Mouse (Mus musculus) hindbrain, postnatal 0 days (tissue): ENCODE data around the gene B4galt5. TPM values are rescaled to one million over a fixed set of nuclear protein-coding genes. Genes with fewer than 3 reads are reported as not detected.
A peak's percentile ranks its signal among the peaks of the same experiment; 100 is the strongest.

ENCODE experiments used
- ATAC-seq: fragments of 200-750 bp; cut with Nextera tagmentation; 2 replicates; pipeline ENCODE4 v1.8.0; 2017; ENCODE audit warnings: mild to moderate bottlenecking, moderate TSS enrichment, moderate library complexity
- DNase-seq: peaks from one replicate; pipeline ENCODE4 v3.0.0-alpha.2; 2015; ENCODE audit warnings: low spot score
- H3K27ac ChIP-seq: fragments of 300-500 bp; sonication (generic); 2 replicates; pipeline ENCODE4 v1.5.1; 2014; ENCODE audit warnings: mild to moderate bottlenecking
- H3K27me3 ChIP-seq: fragments of 300-500 bp; sonication (generic); 2 replicates; pipeline ENCODE4 v1.6.1; 2014; ENCODE audit warnings: low read length, mixed read lengths; ENCODE audit not compliant: insufficient read depth
- H3K36me3 ChIP-seq: fragments of 300-500 bp; sonication (generic); 2 replicates; pipeline ENCODE4 v1.6.1; 2014; ENCODE audit warnings: low read length, mixed read lengths; ENCODE audit not compliant: insufficient read depth
- H3K4me1 ChIP-seq: fragments of 300-500 bp; sonication (generic); 2 replicates; pipeline ENCODE4 v1.6.1; 2014; ENCODE audit warnings: antibody characterized with exemption, low read length, mixed read lengths; ENCODE audit not compliant: insufficient read depth
- H3K4me2 ChIP-seq: fragments of 300-500 bp; sonication (generic); 2 replicates; pipeline ENCODE4 v1.6.1; 2014; ENCODE audit warnings: low read depth, mild to moderate bottlenecking, low read length, moderate library complexity, mixed read lengths
- H3K4me3 ChIP-seq: fragments of 300-500 bp; sonication (generic); 2 replicates; pipeline ENCODE4 v1.5.1; 2014; ENCODE audit warnings: low read length
- H3K9ac ChIP-seq: fragments of 300-500 bp; sonication (generic); replicated peaks from 2 replicates; pipeline ENCODE4 v1.6.1; 2014; ENCODE audit warnings: mild to moderate bottlenecking, low read length, moderate library complexity, mixed read lengths
- H3K9me3 ChIP-seq: fragments of 300-500 bp; sonication (generic); 2 replicates; pipeline ENCODE4 v1.6.1; 2016; ENCODE audit warnings: low read length, mixed read lengths
- CTCF ChIP-seq: IDR thresholded peaks from 2 replicates; pipeline ENCODE4 v1.5.1; 2016; ENCODE audit warnings: antibody characterized with exemption, control low read depth, low read depth
- WGBS: fragments of 180-500 bp; shearing (Covaris S2); extraction: QIAGEN DNeasy Blood & Tissue Kit; methylation state at CpG from one replicate; pipeline ENCODE4 v1.1.7; 2014; 5-methylcytosine and 5-hydroxymethylcytosine counted together
- polyA plus RNA-seq: library from polyadenylated mRNA; unstranded; fragments of >200 nt; fragmentation: Nextera tagmentation; extraction: Ambion mirVana; gene quantifications from 2 replicates; pipeline ENCODE4 v1.2.1, GENCODE M21; 2015
- total RNA-seq: library from RNA; depleted of rRNA; stranded (reverse); fragments of >200 nt; gene quantifications from 2 replicates; pipeline ENCODE4 v1.2.3, GENCODE M21; 2014

B4galt5 gene
- total and polyA plus RNA-seq, 2 experiments from 2014 or later = 31.5 to 67.5 TPM

DNA sequence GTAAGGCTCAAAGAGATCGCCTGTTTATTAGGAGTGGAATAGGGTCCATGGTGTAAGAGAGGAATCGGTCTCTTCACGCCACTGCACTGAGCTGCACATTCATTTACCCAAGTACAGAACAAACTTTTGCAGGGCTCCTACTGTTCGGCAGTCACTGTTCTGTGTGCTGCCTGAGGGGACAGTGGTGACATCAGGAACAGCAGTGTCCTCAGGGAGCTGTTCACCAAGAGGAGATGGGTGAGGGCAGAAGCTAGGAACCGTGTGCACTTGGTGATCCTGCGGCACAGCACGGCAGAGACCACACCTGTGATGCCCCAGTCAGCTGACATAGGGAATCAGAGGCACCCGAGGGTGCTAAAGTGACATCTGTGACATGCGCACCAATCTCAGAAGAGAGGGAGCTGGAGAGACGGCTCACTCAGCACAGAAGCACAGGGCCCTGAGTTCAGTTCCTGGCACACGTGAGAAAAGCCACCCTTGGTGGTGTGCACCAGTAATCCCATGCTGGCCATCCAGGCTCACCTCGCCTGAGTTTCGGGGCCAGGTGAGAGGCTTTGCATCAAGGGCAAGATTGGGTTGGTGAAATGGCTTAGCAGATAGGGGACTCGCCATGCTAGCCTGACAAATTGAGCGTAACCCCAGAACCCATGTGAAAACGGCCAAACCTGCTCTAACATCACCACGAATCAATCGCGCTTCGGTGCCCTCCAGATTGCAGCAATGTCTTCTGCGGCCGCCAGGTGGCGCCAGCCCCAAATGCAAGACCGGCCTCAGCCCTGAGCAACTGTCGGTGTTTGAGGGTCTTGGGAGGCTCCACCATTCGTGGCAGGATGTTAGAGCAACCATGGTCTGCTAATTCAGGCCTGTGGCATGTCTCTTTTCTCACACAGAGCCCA lies 68.6 kb downstream of the B4galt5 start:
- Histone ChIP-seq H3K27ac (no peak overlapping the region), H3K27me3 (no peaks in the 10 kb centered on the region), H3K9ac (no peak overlapping the region), H3K9me3 (no peaks in the 10 kb centered on the region), H3K4me3 (no peak overlapping the region), H3K36me3 (no peaks in the 10 kb centered on the region), H3K4me2 (no peak overlapping the region), H3K4me1 (no peaks in the 10 kb centered on the region)
- peak; percentile 91 for DNase-seq
- WGBS = 42% methylated on average over 26 of the region's 26 CpGs
- ATAC-seq = peak; percentile 85
- TF ChIP-seq CTCF = peak; percentile 100

DNA sequence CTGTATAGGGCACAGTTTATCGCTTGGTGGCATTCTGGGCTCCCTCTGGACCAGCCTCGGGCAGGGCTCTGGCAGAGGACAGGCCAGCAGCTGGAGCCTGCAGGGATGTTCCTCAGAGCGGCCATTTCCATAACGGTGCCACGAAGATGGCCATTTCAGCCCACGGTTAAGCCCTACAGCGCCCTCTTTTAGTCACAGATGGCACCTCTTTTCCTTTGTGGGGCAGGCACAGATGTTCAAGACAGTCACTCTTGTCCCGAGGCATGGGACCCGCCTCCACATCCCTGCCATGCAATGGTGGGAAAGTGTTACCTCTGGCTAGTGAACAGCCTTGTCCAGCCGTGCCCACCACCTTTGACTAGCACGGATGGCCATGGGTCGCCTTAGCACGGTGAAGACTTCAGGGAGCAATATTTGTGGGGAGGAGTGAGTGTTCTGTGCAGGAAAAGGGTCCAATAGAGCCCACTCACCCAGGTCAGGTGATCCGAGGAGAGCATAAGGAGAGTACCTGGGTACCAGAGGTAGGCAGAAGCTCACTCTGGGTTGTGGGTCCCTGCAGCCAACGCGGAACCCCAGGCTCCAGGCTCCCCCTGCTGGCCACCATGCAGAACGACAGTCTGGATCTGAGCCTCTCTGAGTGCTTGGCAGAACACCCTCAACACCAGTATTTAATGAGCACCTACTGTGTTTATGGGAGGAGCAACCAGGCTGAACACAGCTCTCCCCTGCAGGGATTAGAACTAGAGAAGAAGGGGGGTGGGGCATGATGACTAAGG lies 70.0 kb downstream of the B4galt5 start:
- peak; percentile 93 for TF ChIP-seq CTCF
- DNase-seq = peak; percentile 66
- no peak; the same call in 1 of the 2 replicates for ATAC-seq
- Histone ChIP-seq H3K9ac (no peak overlapping the region), H3K9me3 (no peaks in the 10 kb centered on the region), H3K27me3 (no peaks in the 10 kb centered on the region), H3K36me3 (no peaks in the 10 kb centered on the region), H3K4me1 (no peaks in the 10 kb centered on the region), H3K27ac (no peak overlapping the region), H3K4me2 (no peak overlapping the region), H3K4me3 (no peak overlapping the region)
- WGBS = 55% methylated on average over 17 of the region's 17 CpGs

DNA sequence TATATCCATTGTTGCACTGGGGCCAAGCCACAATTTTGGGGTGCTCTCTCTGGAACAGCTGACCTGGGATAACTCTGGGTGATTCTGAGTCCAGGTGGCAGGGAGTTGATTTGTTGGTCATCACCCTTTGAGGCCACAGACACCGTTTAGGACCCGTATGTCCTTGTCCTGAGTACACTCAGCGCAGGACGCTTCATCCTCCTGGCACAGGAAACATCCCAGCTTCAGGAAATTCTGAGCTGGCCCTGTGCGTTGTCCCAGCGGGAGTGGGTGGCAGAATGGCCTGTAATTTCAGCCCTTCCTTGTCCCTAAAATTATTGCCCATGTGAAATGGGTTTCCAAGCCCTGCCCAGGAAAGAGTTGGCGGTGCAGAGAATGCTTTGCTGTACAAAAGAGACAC lies 71.0 kb downstream of the B4galt5 start:
- no peaks in the 10 kb centered on the region for H3K27me3 ChIP-seq
- H3K27ac ChIP-seq = no peak overlapping the region
- H3K9ac ChIP-seq = no peak overlapping the region
- H3K9me3 ChIP-seq = no peaks in the 10 kb centered on the region
- no peak overlapping the region for H3K4me3 ChIP-seq
- ATAC-seq = no peak
- H3K4me2 ChIP-seq = no peak overlapping the region
- H3K36me3 ChIP-seq = no peaks in the 10 kb centered on the region
- H3K4me1 ChIP-seq = no peaks in the 10 kb centered on the region
- no peak for TF ChIP-seq CTCF
- DNase-seq = no peak
- 81% methylated on average over 7 of the region's 7 CpGs for WGBS

DNA sequence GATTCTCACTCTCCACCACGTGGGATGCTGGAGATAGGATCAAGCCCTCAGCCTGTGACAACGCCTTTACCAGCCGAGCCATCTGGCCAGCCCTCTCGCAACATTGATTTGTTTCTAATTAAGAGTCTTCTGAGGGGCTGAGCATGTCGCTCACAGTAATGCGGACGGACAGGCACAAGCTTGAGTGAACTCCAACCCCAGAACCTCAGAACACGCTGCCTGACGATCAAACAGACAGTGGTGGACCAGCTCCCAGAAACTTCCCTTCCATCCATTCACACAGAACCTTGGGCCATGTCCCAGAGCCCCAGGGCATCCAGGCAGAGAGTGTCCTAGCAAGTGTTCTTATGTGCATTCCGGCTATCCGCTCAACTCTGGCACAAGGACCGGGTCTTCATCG lies 72.0 kb downstream of the B4galt5 start:
- no peaks in the 10 kb centered on the region for H3K4me1 ChIP-seq
- no peak for TF ChIP-seq CTCF
- H3K27ac ChIP-seq = no peak overlapping the region
- H3K9ac ChIP-seq = no peak overlapping the region
- H3K4me3 ChIP-seq = no peak overlapping the region
- ATAC-seq (peak; percentile 60), DNase-seq (peak; percentile 70)
- WGBS = 50% methylated on average over 13 of the region's 13 CpGs
- no peaks in the 10 kb centered on the region for H3K27me3 ChIP-seq
- no peak overlapping the region for H3K4me2 ChIP-seq
- H3K36me3 ChIP-seq = no peaks in the 10 kb centered on the region
- no peaks in the 10 kb centered on the region for H3K9me3 ChIP-seq

DNA sequence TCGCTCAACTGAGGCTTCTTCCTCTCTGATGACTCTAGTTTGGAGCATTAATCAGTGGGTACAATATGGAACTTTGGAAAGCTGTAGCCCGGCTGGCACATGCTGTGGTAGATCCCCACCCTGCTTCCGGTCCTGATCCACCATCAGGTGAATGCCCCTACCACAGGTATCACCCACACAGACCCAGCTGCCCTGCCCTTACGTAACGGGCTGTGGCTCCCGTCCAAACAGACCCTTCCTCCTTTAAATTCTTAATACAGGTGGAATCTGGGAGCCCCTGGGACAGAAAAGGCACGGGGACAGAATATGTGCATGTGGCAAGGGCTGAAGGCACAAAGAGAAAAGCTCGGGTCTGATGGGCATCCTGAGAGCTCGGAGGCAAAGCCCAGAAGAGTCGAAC lies 73.1 kb downstream of the B4galt5 start:
- Histone ChIP-seq H3K4me3 (no peak overlapping the region), H3K36me3 (no peaks in the 10 kb centered on the region), H3K9me3 (no peaks in the 10 kb centered on the region), H3K27ac (no peak overlapping the region), H3K4me1 (no peaks in the 10 kb centered on the region), H3K27me3 (no peaks in the 10 kb centered on the region), H3K4me2 (no peak overlapping the region), H3K9ac (no peak overlapping the region)
- TF ChIP-seq CTCF = no peak
- DNase-seq (no peak), ATAC-seq (no peak)
- WGBS = 87% methylated on average over 10 of the region's 10 CpGs

DNA sequence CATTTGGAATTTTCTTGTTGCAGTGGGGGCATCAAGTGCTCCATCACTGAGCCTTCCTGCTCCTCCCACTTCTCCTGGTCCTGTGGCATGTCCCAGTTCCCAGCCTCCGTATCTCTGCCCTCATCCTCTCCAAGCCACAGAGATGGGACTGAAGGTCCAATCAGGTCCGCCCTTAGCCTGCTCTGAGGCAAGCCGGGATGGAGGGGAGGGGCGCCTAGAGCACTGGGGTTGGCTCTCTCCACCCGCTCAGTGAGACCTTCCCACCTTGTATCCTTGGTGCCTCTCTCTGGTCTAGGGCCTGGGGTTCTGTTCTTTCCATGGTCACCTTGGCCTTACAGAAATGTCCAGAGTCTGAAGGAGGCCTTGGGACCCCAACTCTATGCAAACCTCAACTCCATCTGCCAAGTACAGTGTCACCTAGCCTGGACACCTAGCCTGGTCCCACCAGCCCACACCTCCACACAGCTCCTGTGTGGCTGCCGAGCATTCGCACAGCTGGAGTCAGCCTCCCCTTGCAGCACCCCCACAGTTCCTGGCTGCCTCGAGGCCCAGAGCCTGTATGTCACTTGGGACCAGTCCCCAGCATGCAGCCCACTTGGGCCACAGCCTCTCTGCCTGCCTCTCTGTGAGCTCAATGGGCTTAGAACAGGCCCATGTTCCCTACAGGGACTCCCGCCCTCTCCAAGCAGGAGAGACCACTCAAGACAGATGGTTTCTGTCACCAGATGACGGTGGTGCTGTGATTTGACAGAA lies 74.1 kb downstream of the B4galt5 start:
- 57% methylated on average over 10 of the region's 10 CpGs for WGBS
- Histone ChIP-seq H3K4me1 (no peaks in the 10 kb centered on the region), H3K9ac (no peak overlapping the region), H3K27ac (no peak overlapping the region), H3K36me3 (no peaks in the 10 kb centered on the region), H3K4me2 (no peak overlapping the region), H3K9me3 (no peaks in the 10 kb centered on the region), H3K4me3 (no peak overlapping the region), H3K27me3 (no peaks in the 10 kb centered on the region)
- DNase-seq = no peak
- TF ChIP-seq CTCF = no peak
- no peak for ATAC-seq
